Mouse (Mus musculus) kidney, adult 2 months (tissue): ENCODE measurements at regions not wholly inside any gene's neighbourhood (a gene's known extent, or its start where the extent isn't known, plus 50 kb on each side); places are given as distances from the start of the nearest gene placed in this dataset.
"Not testable (repeated sequence)": the region's sequence is repeated elsewhere in the genome, so short reads cannot be mapped to it uniquely, and the experiment has no call there.

ENCODE experiments used
- CTCF ChIP-seq: fragments of 200-500 bp; conservative IDR thresholded peaks from 2 replicates; pipeline ENCODE4 v1.5.1; 2011; ENCODE audit warnings: low read depth, mild to moderate bottlenecking, control low read depth, low read length, moderate library complexity, mixed read lengths; ENCODE audit not compliant: insufficient read depth, insufficient read length
- POLR2A ChIP-seq: fragments of 200-500 bp; IDR thresholded peaks from one replicate; pipeline ENCODE4 v1.6.1; 2011; ENCODE audit warnings: low read depth, low read length, control low read depth

- TF ChIP-seq CTCF, POLR2A: not testable (repeated sequence)
These were observed 170.6 kb downstream of the Bcl2l11 start for GRCm38 (mm10) chr2:128296423-128296822.
